Mouse (Mus musculus) bone marrow, adult 2 months (tissue): ENCODE measurements around the gene Sez6l.

ENCODE experiments used
- CTCF ChIP-seq: fragments of 200-500 bp; IDR thresholded peaks from 2 replicates; pipeline ENCODE4 v1.5.1; 2011; ENCODE audit warnings: low read length, control low read depth; ENCODE audit not compliant: control insufficient read depth, insufficient read depth
- POLR2A ChIP-seq: fragments of 200-500 bp; IDR thresholded peaks from 2 replicates; pipeline ENCODE4 v1.6.1; 2011; ENCODE audit warnings: low read depth, mild to moderate bottlenecking, control low read depth, low read length, borderline replicate concordance; ENCODE audit not compliant: control insufficient read depth

- TF ChIP-seq POLR2A: no peak
- TF ChIP-seq CTCF: peak; percentile 52
Measured at GRCm38 (mm10) chr5:112532210-112532609, 44.8 kb downstream of the Sez6l start.
